Mouse (Mus musculus): ENCODE measurements around the gene Tmem212. TPM values are rescaled to one million over a fixed set of nuclear protein-coding genes. Genes with fewer than 3 reads are reported as not detected.
A peak's percentile ranks its signal among the peaks of the same experiment; 100 is the strongest.

Tmem212 gene
- polyA plus RNA-seq, 1 experiment from 2014 or later: 18.9 TPM

GRCm38 (mm10) chr3:27924037-27924436, 27.9 kb upstream of the Tmem212 start:
- Histone ChIP-seq H3K36me3 (no peaks in the 10 kb centered on the region), H3K27me3 (no peaks in the 10 kb centered on the region), H3K9ac (no peak overlapping the region), H3K27ac (replicated peaks) (no peak overlapping the region), H3K4me2 (replicated peaks) (no peak overlapping the region), H3K4me1 (no peaks in the 10 kb centered on the region), H3K4me3 (replicated peaks) (no peak overlapping the region), H3K9me3 (replicated peaks) (no peaks in the 10 kb centered on the region)
- 71% methylated on average over 3 of the region's 3 CpGs for WGBS
- ATAC-seq (ENCODE audit: insufficient number of reproducible peaks, low FRiP score, low TSS enrichment, low read depth): no peak

GRCm38 (mm10) chr3:27921268-27922020, 25.3 kb upstream of the Tmem212 start:
- Histone ChIP-seq H3K4me3 (replicated peaks) (no peak overlapping the region), H3K36me3 (no peaks in the 10 kb centered on the region), H3K4me2 (replicated peaks) (no peak overlapping the region), H3K9me3 (replicated peaks) (no peaks in the 10 kb centered on the region), H3K27me3 (no peaks in the 10 kb centered on the region), H3K4me1 (no peaks in the 10 kb centered on the region), H3K27ac (replicated peaks) (no peak overlapping the region), H3K9ac (no peak overlapping the region)
- WGBS: 85% methylated on average over 11 of the region's 11 CpGs
- ATAC-seq (ENCODE audit: insufficient number of reproducible peaks, low FRiP score, low TSS enrichment, low read depth): no peak

GRCm38 (mm10) chr3:27918656-27919436, 22.7 kb upstream of the Tmem212 start:
- H3K9me3 ChIP-seq (replicated peaks): no peaks in the 10 kb centered on the region
- H3K9ac ChIP-seq: no peak overlapping the region
- WGBS: 72% methylated on average over 14 of the region's 14 CpGs
- H3K27ac ChIP-seq (replicated peaks): no peak overlapping the region
- ATAC-seq (ENCODE audit: insufficient number of reproducible peaks, low FRiP score, low TSS enrichment, low read depth): no peak
- H3K36me3 ChIP-seq: no peaks in the 10 kb centered on the region
- H3K4me1 ChIP-seq: no peaks in the 10 kb centered on the region
- H3K4me3 ChIP-seq (replicated peaks): no peak overlapping the region
- no peak overlapping the region for H3K4me2 ChIP-seq (replicated peaks)
- H3K27me3 ChIP-seq: no peaks in the 10 kb centered on the region

GRCm38 (mm10) chr3:27909016-27909415, 12.8 kb upstream of the Tmem212 start:
- no peak for ATAC-seq (ENCODE audit: insufficient number of reproducible peaks, low FRiP score, low TSS enrichment, low read depth)

GRCm38 (mm10) chr3:27908316-27908715, 12.1 kb upstream of the Tmem212 start:
- H3K36me3 ChIP-seq: no peaks in the 10 kb centered on the region
- WGBS: 74% methylated on average over 2 of the region's 2 CpGs
- no peaks in the 10 kb centered on the region for H3K9me3 ChIP-seq (replicated peaks)
- no peaks in the 10 kb centered on the region for H3K27me3 ChIP-seq
- no peak overlapping the region for H3K9ac ChIP-seq
- H3K4me3 ChIP-seq (replicated peaks): no peak overlapping the region
- ATAC-seq (ENCODE audit: insufficient number of reproducible peaks, low FRiP score, low TSS enrichment, low read depth): no peak
- 0 out of 2 replicates have a peak, but pooled peaks cover 5% of the 10 kb centered on the region for H3K4me1 ChIP-seq
- H3K4me2 ChIP-seq (replicated peaks): no peak overlapping the region
- no peak overlapping the region for H3K27ac ChIP-seq (replicated peaks)

More at GRCm38 (mm10) chr3:27909016-27909415, 12.8 kb upstream of the Tmem212 start:
- Histone ChIP-seq H3K4me1 (0 out of 2 replicates have a peak, but pooled peaks cover 5% of the 10 kb centered on the region), H3K4me2 (replicated peaks) (no peak overlapping the region), H3K9me3 (replicated peaks) (no peaks in the 10 kb centered on the region), H3K27me3 (no peaks in the 10 kb centered on the region), H3K27ac (replicated peaks) (no peak overlapping the region), H3K9ac (no peak overlapping the region), H3K36me3 (no peaks in the 10 kb centered on the region), H3K4me3 (replicated peaks) (no peak overlapping the region)
- 89% methylated on average over 3 of the region's 3 CpGs for WGBS

GRCm38 (mm10) chr3:27907301-27907700, 11.1 kb upstream of the Tmem212 start:
- Histone ChIP-seq H3K4me3 (replicated peaks) (no peak overlapping the region), H3K4me1 (0 out of 2 replicates have a peak, but pooled peaks cover 5% of the 10 kb centered on the region), H3K9ac (no peak overlapping the region), H3K4me2 (replicated peaks) (no peak overlapping the region), H3K27me3 (no peaks in the 10 kb centered on the region), H3K9me3 (replicated peaks) (no peaks in the 10 kb centered on the region), H3K36me3 (no peaks in the 10 kb centered on the region), H3K27ac (replicated peaks) (no peak overlapping the region)
- 72% methylated on average over 2 of the region's 2 CpGs for WGBS
- ATAC-seq (ENCODE audit: insufficient number of reproducible peaks, low FRiP score, low TSS enrichment, low read depth): no peak

- 0 out of 2 replicates have a peak, but pooled peaks have one; percentile 54 for ATAC-seq (ENCODE audit: insufficient number of reproducible peaks, low FRiP score, low TSS enrichment, low read depth)
- Histone ChIP-seq H3K9me3 (replicated peaks) (no peaks in the 10 kb centered on the region), H3K27me3 (no peaks in the 10 kb centered on the region), H3K9ac (no peak overlapping the region), H3K4me3 (replicated peaks) (no peak overlapping the region), H3K4me1 (0 out of 2 replicates have a peak, but pooled peaks cover 5% of the 10 kb centered on the region), H3K36me3 (no peaks in the 10 kb centered on the region), H3K4me2 (replicated peaks) (no peak overlapping the region), H3K27ac (replicated peaks) (no peak overlapping the region)
- 57% methylated on average over 7 of the region's 7 CpGs for WGBS
These were observed 10.6 kb upstream of the Tmem212 start for GRCm38 (mm10) chr3:27906647-27907209.

GRCm38 (mm10) chr3:27904659-27905330, 8.6 kb upstream of the Tmem212 start:
- H3K9ac ChIP-seq: no peak overlapping the region
- H3K36me3 ChIP-seq: no peaks in the 10 kb centered on the region
- H3K4me2 ChIP-seq (replicated peaks): no peak overlapping the region
- H3K4me3 ChIP-seq (replicated peaks): no peak overlapping the region
- no peaks in the 10 kb centered on the region for H3K9me3 ChIP-seq (replicated peaks)
- 68% methylated on average over 13 of the region's 13 CpGs for WGBS
- no peak for ATAC-seq (ENCODE audit: insufficient number of reproducible peaks, low FRiP score, low TSS enrichment, low read depth)
- H3K27me3 ChIP-seq: no peaks in the 10 kb centered on the region
- H3K27ac ChIP-seq (replicated peaks): no peak overlapping the region
- H3K4me1 ChIP-seq: peaks cover 7% of the 10 kb centered on the region; the same call in 1 of the 2 replicates

GRCm38 (mm10) chr3:27901846-27902245, 5.7 kb upstream of the Tmem212 start:
- no peak overlapping the region for H3K4me2 ChIP-seq (replicated peaks)
- 88% methylated on average over 6 of the region's 6 CpGs for WGBS
- no peak for ATAC-seq (ENCODE audit: insufficient number of reproducible peaks, low FRiP score, low TSS enrichment, low read depth)

GRCm38 (mm10) chr3:27899012-27899726, 3.0 kb upstream of the Tmem212 start:
- Histone ChIP-seq H3K4me2 (replicated peaks) (no peak overlapping the region), H3K4me1 (peaks cover 18% of the 10 kb centered on the region), H3K9ac (no peak overlapping the region), H3K27me3 (no peaks in the 10 kb centered on the region), H3K36me3 (no peaks in the 10 kb centered on the region), H3K4me3 (replicated peaks) (no peak overlapping the region), H3K9me3 (replicated peaks) (no peaks in the 10 kb centered on the region), H3K27ac (replicated peaks) (0 out of 2 replicates have a peak overlapping the region, but pooled peaks have one; percentile 25)
- no peak for ATAC-seq (ENCODE audit: insufficient number of reproducible peaks, low FRiP score, low TSS enrichment, low read depth)
- WGBS: 43% methylated on average over 13 of the region's 13 CpGs

More at GRCm38 (mm10) chr3:27901846-27902245, 5.7 kb upstream of the Tmem212 start:
- Histone ChIP-seq H3K36me3 (no peaks in the 10 kb centered on the region), H3K9ac (no peak overlapping the region), H3K4me3 (replicated peaks) (no peak overlapping the region), H3K27ac (replicated peaks) (no peak overlapping the region), H3K4me1 (peaks cover 23% of the 10 kb centered on the region), H3K9me3 (replicated peaks) (no peaks in the 10 kb centered on the region), H3K27me3 (no peaks in the 10 kb centered on the region)
